Mouse (Mus musculus): ENCODE measurements around the gene Rnf215.
"Not testable (repeated sequence)": the region's sequence is repeated elsewhere in the genome, so short reads cannot be mapped to it uniquely, and the experiment has no call there.

The Rnf215 gene

GRCm38 (mm10) chr11:4113496-4113895 is 21.5 kb upstream of the Rnf215 start:
- no peak for DNase-seq (ENCODE audit: low read depth, low spot score)

GRCm38 (mm10) chr11:4113970-4114369 is 21.0 kb upstream of the Rnf215 start:
- DNase-seq (ENCODE audit: low read depth, low spot score): no peak

- not testable (repeated sequence) for DNase-seq (ENCODE audit: low read depth, low spot score)
These were observed 20.5 kb upstream of the Rnf215 start for GRCm38 (mm10) chr11:4114541-4114940.

GRCm38 (mm10) chr11:4115407-4115806 is 19.6 kb upstream of the Rnf215 start:
- no peak for DNase-seq (ENCODE audit: low read depth, low spot score)

- no peak for DNase-seq (ENCODE audit: low read depth, low spot score)
These were observed 18.4 kb upstream of the Rnf215 start for GRCm38 (mm10) chr11:4116458-4117141.

- no peak for DNase-seq (ENCODE audit: low read depth, low spot score)
These were observed 17.5 kb upstream of the Rnf215 start for GRCm38 (mm10) chr11:4117372-4118071.

- peak; percentile 82 for DNase-seq (ENCODE audit: low read depth, low spot score)
These were observed 16.7 kb upstream of the Rnf215 start for GRCm38 (mm10) chr11:4118081-4118921.

- DNase-seq (ENCODE audit: low read depth, low spot score): no peak
These were observed 15.4 kb upstream of the Rnf215 start for GRCm38 (mm10) chr11:4119635-4120034.

- no peak for DNase-seq (ENCODE audit: low read depth, low spot score)
These were observed 13.3 kb upstream of the Rnf215 start for GRCm38 (mm10) chr11:4121691-4122090.

- no peak for DNase-seq (ENCODE audit: low read depth, low spot score)
These were observed 12.8 kb upstream of the Rnf215 start for GRCm38 (mm10) chr11:4122226-4122625.

GRCm38 (mm10) chr11:4122742-4123579 is 12.0 kb upstream of the Rnf215 start, which contains the start of gene Sec14l2:
Gene Sec14l2, minus strand, starts transcription at chr11:4123415.
- DNase-seq (ENCODE audit: low read depth, low spot score): peak; percentile 87

- DNase-seq (ENCODE audit: low read depth, low spot score): peak; percentile 84
These were observed 11.1 kb upstream of the Rnf215 start for GRCm38 (mm10) chr11:4123922-4124321.

GRCm38 (mm10) chr11:4127059-4127458 is 7.9 kb upstream of the Rnf215 start:
- peak; percentile 55 for DNase-seq (ENCODE audit: low read depth, low spot score)

GRCm38 (mm10) chr11:4128461-4128860 is 6.5 kb upstream of the Rnf215 start:
- not testable (repeated sequence) for DNase-seq (ENCODE audit: low read depth, low spot score)

GRCm38 (mm10) chr11:4133450-4133849 is 1.6 kb upstream of the Rnf215 start:
- peak; percentile 80 for DNase-seq (ENCODE audit: low read depth, low spot score)

- no peak for DNase-seq (ENCODE audit: low read depth, low spot score)
These were observed 602 bp upstream of the Rnf215 start for GRCm38 (mm10) chr11:4134400-4134799.

GRCm38 (mm10) chr11:4138964-4139363 is 4.0 kb downstream of the Rnf215 start:
- no peak for DNase-seq (ENCODE audit: low read depth, low spot score)

GRCm38 (mm10) chr11:4141505-4141904 is 6.5 kb downstream of the Rnf215 start:
- DNase-seq (ENCODE audit: low read depth, low spot score): no peak

- no peak for DNase-seq (ENCODE audit: low read depth, low spot score)
These were observed 7.3 kb downstream of the Rnf215 start for GRCm38 (mm10) chr11:4142352-4142751.

GRCm38 (mm10) chr11:4143281-4144062 is 8.5 kb downstream of the Rnf215 start:
- DNase-seq (ENCODE audit: low read depth, low spot score): peak; percentile 41
